Mouse (Mus musculus): ENCODE measurements around the gene Nbeal2. TPM values are rescaled to one million over a fixed set of nuclear protein-coding genes. Genes with fewer than 3 reads are reported as not detected.

Nbeal2 gene
- polyA plus RNA-seq, 1 experiment from 2014 or later = 2.2 TPM

- no peaks in the 10 kb centered on the region for H3K9me3 ChIP-seq (ENCODE audit: control insufficient read depth, low read length)
- no peak overlapping the region for H3K4me2 ChIP-seq (ENCODE audit: low read depth, low read length, severe bottlenecking)
- H3K4me3 ChIP-seq (ENCODE audit: low read depth, low read length) = no peak overlapping the region
- H3K9ac ChIP-seq (ENCODE audit: low read length) = no peak overlapping the region
- ATAC-seq (replicated peaks; ENCODE audit: low FRiP score) (no peak), DNase-seq (ENCODE audit: low spot score) (no peak)
- WGBS = 91% methylated on average over 6 of the region's 6 CpGs
- no peaks in the 10 kb centered on the region for H3K27me3 ChIP-seq (ENCODE audit: control insufficient read depth, insufficient read depth, low read length)
- H3K4me1 ChIP-seq (replicated peaks; ENCODE audit: control insufficient read depth, insufficient read depth, low read length) = peaks cover 12% of the 10 kb centered on the region
- no peak overlapping the region for H3K27ac ChIP-seq (ENCODE audit: low read depth, low read length)
- H3K36me3 ChIP-seq (ENCODE audit: control insufficient read depth, insufficient read depth, low read length) = no peaks in the 10 kb centered on the region
These were observed 14.8 kb upstream of the Nbeal2 start for GRCm38 (mm10) chr9:110668601-110669293.

DNA sequence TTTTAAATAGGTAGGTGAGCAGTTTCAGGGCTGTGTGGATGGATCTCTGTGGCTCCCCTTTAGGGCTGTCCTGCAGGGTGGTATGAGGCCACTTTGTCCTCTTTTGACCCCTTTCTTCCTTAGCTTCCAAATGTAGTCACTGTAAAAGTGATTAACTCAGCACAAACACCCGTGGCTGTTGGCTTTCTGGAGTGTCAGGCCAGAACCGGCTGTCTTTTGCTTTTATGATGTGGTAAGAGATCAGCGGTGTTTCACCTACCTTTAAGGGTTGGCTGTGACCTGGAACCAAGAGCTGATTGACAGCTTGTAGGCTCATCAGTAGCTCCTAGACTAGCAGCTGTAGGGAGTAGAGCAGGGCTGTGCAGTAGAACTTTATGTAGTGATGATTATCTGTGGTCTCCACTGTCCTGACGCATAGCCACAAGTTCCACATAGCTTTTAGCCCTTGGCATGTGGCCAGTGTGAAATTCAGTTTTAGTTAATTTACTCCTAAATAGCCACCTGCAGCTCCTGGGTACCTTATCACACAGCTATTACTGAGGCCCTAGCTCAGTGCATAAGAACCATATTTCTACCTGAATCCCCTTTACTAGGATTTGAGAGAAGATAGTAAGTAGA lies 13.4 kb upstream of the Nbeal2 start:
- ATAC-seq (replicated peaks; ENCODE audit: low FRiP score) = no peak
- Histone ChIP-seq H3K9me3 (ENCODE audit: control insufficient read depth, low read length) (no peaks in the 10 kb centered on the region), H3K4me2 (ENCODE audit: low read depth, low read length, severe bottlenecking) (no peak overlapping the region), H3K4me3 (ENCODE audit: low read depth, low read length) (no peak overlapping the region), H3K27ac (ENCODE audit: low read depth, low read length) (no peak overlapping the region), H3K9ac (ENCODE audit: low read length) (no peak overlapping the region), H3K27me3 (ENCODE audit: control insufficient read depth, insufficient read depth, low read length) (no peaks in the 10 kb centered on the region), H3K36me3 (ENCODE audit: control insufficient read depth, insufficient read depth, low read length) (no peaks in the 10 kb centered on the region), H3K4me1 (replicated peaks; ENCODE audit: control insufficient read depth, insufficient read depth, low read length) (peaks cover 10% of the 10 kb centered on the region)
- 84% methylated on average over 4 of the region's 4 CpGs for WGBS
- DNase-seq (ENCODE audit: low spot score) = no peak

DNA sequence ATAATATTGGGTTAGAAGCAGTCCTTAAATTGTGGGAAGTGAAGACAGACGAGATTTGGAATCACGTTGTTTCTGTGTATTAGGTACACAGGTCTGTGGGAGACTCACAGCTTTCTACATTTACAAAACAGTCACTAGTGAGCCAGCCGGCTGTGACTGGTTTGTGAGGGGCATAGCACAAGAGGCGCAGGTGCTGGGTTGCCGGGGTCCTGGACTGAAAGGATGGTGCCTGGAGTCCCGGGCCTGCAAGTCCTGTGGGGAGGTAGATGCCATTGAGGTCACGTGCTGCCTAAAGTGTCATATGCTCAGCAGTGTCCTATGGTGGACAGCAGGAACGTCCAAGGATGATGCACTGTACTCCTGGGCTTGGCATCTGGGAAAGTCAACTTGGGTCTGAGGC lies 12.4 kb upstream of the Nbeal2 start:
- WGBS = 36% methylated on average over 8 of the region's 8 CpGs
- Histone ChIP-seq H3K27me3 (ENCODE audit: control insufficient read depth, insufficient read depth, low read length) (no peaks in the 10 kb centered on the region), H3K4me2 (ENCODE audit: low read depth, low read length, severe bottlenecking) (no peak overlapping the region), H3K4me3 (ENCODE audit: low read depth, low read length) (no peak overlapping the region), H3K27ac (ENCODE audit: low read depth, low read length) (peak overlapping the region; percentile 46; the same call in 1 of the 2 replicates), H3K4me1 (replicated peaks; ENCODE audit: control insufficient read depth, insufficient read depth, low read length) (peaks cover 10% of the 10 kb centered on the region), H3K36me3 (ENCODE audit: control insufficient read depth, insufficient read depth, low read length) (no peaks in the 10 kb centered on the region), H3K9me3 (ENCODE audit: control insufficient read depth, low read length) (no peaks in the 10 kb centered on the region), H3K9ac (ENCODE audit: low read length) (no peak overlapping the region)
- ATAC-seq (replicated peaks; ENCODE audit: low FRiP score) (no peak), DNase-seq (ENCODE audit: low spot score) (no peak)

DNA sequence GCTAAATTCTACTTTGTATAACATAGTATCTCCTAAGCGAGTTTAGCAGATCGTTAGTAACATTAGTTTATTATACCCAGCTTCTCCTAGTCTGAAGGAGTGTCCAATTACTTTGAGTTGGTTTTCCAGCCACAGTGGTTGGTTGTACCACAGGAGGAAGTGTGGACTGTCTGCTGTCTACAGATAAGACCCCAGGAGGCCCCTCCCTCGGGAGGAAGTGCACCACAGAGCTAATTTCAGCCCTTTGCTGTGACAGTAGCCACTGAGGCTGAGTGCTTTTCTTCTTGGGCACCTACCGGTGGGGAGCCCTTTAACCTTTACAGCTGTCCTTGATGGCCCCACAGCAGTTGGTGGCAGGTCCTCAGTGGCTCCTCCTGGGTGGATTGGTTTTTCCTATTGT lies 12.0 kb upstream of the Nbeal2 start:
- Histone ChIP-seq H3K4me3 (ENCODE audit: low read depth, low read length) (no peak overlapping the region), H3K9ac (ENCODE audit: low read length) (no peak overlapping the region), H3K36me3 (ENCODE audit: control insufficient read depth, insufficient read depth, low read length) (no peaks in the 10 kb centered on the region), H3K27me3 (ENCODE audit: control insufficient read depth, insufficient read depth, low read length) (no peaks in the 10 kb centered on the region), H3K4me1 (replicated peaks; ENCODE audit: control insufficient read depth, insufficient read depth, low read length) (peaks cover 13% of the 10 kb centered on the region), H3K4me2 (ENCODE audit: low read depth, low read length, severe bottlenecking) (no peak overlapping the region), H3K9me3 (ENCODE audit: control insufficient read depth, low read length) (no peaks in the 10 kb centered on the region), H3K27ac (ENCODE audit: low read depth, low read length) (peak overlapping the region; percentile 46; the same call in 1 of the 2 replicates)
- no peak for DNase-seq (ENCODE audit: low spot score)
- 23% methylated on average over 4 of the region's 4 CpGs for WGBS
- no peak; the same call in 1 of the 2 replicates for ATAC-seq (replicated peaks; ENCODE audit: low FRiP score)

DNA sequence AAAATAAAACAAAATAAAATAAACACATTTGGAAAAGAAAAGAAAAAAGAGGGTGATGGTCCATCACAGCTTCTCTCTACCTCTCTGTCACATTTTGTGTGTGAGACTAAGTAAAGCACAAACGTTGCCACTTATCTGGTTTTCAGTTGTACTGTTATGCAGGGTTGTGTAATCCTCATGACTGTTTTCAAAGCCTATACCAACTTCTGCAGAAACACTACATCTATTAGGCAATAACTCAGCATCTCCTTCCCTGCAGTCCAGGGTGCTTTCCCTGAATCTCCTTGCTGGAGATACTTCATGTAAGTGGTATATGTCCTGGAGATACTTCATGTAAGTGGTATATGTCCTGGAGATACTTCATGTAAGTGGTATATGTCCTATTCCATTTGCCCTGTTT lies 8.9 kb upstream of the Nbeal2 start:
- DNase-seq (ENCODE audit: low spot score) (no peak), ATAC-seq (replicated peaks; ENCODE audit: low FRiP score) (no peak)
- Histone ChIP-seq H3K36me3 (ENCODE audit: control insufficient read depth, insufficient read depth, low read length) (no peaks in the 10 kb centered on the region), H3K4me2 (ENCODE audit: low read depth, low read length, severe bottlenecking) (no peak overlapping the region), H3K9me3 (ENCODE audit: control insufficient read depth, low read length) (no peaks in the 10 kb centered on the region), H3K4me1 (replicated peaks; ENCODE audit: control insufficient read depth, insufficient read depth, low read length) (peaks cover 13% of the 10 kb centered on the region), H3K27me3 (ENCODE audit: control insufficient read depth, insufficient read depth, low read length) (no peaks in the 10 kb centered on the region), H3K9ac (ENCODE audit: low read length) (no peak overlapping the region), H3K27ac (ENCODE audit: low read depth, low read length) (no peak overlapping the region), H3K4me3 (ENCODE audit: low read depth, low read length) (no peak overlapping the region)
- 94% methylated on average over 1 of the region's 1 CpGs for WGBS

DNA sequence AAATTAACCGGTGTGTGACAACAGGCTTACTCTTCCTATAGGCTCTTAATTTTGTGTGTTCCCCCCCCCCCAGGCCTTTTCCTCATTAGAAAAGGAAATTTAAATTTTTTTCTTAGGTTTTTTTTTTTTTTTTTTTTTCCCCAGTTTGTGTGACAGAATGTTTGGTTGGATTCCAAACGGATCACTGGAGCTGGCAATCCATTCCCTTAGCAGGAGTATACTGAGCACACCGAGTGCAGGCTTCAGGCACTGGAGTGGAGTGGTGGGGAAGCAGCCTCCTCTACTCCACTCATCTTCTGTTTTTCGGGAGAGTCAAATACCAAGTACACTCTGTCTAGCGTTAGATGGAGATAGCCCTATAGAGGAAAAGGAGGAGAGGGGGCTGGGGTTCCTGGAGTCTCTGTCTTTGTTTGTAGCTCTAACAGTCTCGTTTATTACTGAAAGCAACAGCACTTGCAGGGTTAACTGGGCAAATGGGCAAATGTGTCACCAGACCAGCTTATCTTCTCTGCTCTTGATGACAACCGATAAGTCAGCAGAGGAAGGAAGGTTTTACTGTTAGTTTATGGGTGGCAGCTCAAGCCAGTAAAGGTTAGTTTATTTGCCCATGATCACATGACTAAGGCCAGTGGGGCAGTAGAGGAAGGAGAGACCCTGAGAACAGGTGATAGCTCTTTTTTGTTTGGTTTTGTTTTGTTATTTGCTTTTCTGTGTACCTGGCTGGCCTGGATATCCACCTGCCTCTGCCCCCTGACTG lies 7.1 kb upstream of the Nbeal2 start:
- no peak for DNase-seq (ENCODE audit: low spot score)
- 93% methylated on average over 7 of the region's 7 CpGs for WGBS

GRCm38 (mm10) chr9:110660208-110660607 lies 6.2 kb upstream of the Nbeal2 start:
- WGBS = 87% methylated on average over 2 of the region's 2 CpGs
- no peak overlapping the region for H3K4me2 ChIP-seq (ENCODE audit: low read depth, low read length, severe bottlenecking)
- no peak overlapping the region for H3K9ac ChIP-seq (ENCODE audit: low read length)
- DNase-seq (ENCODE audit: low spot score) (no peak), ATAC-seq (replicated peaks; ENCODE audit: low FRiP score) (no peak)
- no peaks in the 10 kb centered on the region for H3K27me3 ChIP-seq (ENCODE audit: control insufficient read depth, insufficient read depth, low read length)
- no peak overlapping the region for H3K27ac ChIP-seq (ENCODE audit: low read depth, low read length)
- H3K4me3 ChIP-seq (ENCODE audit: low read depth, low read length) = no peak overlapping the region
- no peaks in the 10 kb centered on the region for H3K36me3 ChIP-seq (ENCODE audit: control insufficient read depth, insufficient read depth, low read length)
- H3K4me1 ChIP-seq (replicated peaks; ENCODE audit: control insufficient read depth, insufficient read depth, low read length) = peaks cover 12% of the 10 kb centered on the region
- H3K9me3 ChIP-seq (ENCODE audit: control insufficient read depth, low read length) = no peaks in the 10 kb centered on the region

More for the DNA sequence above, 7.1 kb upstream of the Nbeal2 start:
- no peaks in the 10 kb centered on the region for H3K36me3 ChIP-seq (ENCODE audit: control insufficient read depth, insufficient read depth, low read length)
- H3K9me3 ChIP-seq (ENCODE audit: control insufficient read depth, low read length) = no peaks in the 10 kb centered on the region
- ATAC-seq (replicated peaks; ENCODE audit: low FRiP score) = no peak
- no peak overlapping the region for H3K27ac ChIP-seq (ENCODE audit: low read depth, low read length)
- H3K4me1 ChIP-seq (replicated peaks; ENCODE audit: control insufficient read depth, insufficient read depth, low read length) = peaks cover 10% of the 10 kb centered on the region
- H3K9ac ChIP-seq (ENCODE audit: low read length) = no peak overlapping the region
- no peaks in the 10 kb centered on the region for H3K27me3 ChIP-seq (ENCODE audit: control insufficient read depth, insufficient read depth, low read length)
- H3K4me2 ChIP-seq (ENCODE audit: low read depth, low read length, severe bottlenecking) = no peak overlapping the region
- no peak overlapping the region for H3K4me3 ChIP-seq (ENCODE audit: low read depth, low read length)

DNA sequence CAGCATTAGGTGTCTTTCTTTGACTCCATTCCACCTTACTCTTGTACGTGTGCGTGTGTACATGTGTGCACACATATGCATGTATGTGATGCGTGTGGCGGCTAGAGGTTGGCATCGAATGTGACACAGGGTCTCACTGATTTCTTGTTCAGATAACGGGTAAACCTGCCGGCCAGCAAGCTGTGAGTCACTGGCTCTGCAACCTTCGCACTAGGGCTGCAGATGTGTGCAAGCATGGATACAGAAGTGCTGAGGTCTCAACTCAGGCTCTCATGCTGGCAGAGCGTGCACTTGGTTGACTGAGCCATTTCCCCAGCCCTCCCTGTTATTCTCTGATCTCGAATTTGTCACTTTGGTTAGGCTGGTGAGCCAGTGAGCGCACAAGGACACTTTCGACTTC lies 5.6 kb upstream of the Nbeal2 start:
- no peak for ATAC-seq (replicated peaks; ENCODE audit: low FRiP score)
- Histone ChIP-seq H3K27ac (ENCODE audit: low read depth, low read length) (no peak overlapping the region), H3K9ac (ENCODE audit: low read length) (no peak overlapping the region), H3K4me3 (ENCODE audit: low read depth, low read length) (no peak overlapping the region), H3K27me3 (ENCODE audit: control insufficient read depth, insufficient read depth, low read length) (no peaks in the 10 kb centered on the region), H3K4me1 (replicated peaks; ENCODE audit: control insufficient read depth, insufficient read depth, low read length) (peaks cover 18% of the 10 kb centered on the region), H3K4me2 (ENCODE audit: low read depth, low read length, severe bottlenecking) (no peak overlapping the region), H3K36me3 (ENCODE audit: control insufficient read depth, insufficient read depth, low read length) (no peaks in the 10 kb centered on the region), H3K9me3 (ENCODE audit: control insufficient read depth, low read length) (no peaks in the 10 kb centered on the region)
- WGBS = 94% methylated on average over 12 of the region's 12 CpGs
- DNase-seq (ENCODE audit: low spot score) = no peak
